8 mouse cellular contexts compared by ENCODE assay signal in genomic region chr1:171043594-171044153, GRCm38 (mm10). TPM values are rescaled to one million over a fixed set of nuclear protein-coding genes. Genes with fewer than 3 reads are reported as not detected.
DNase-seq lines count a peak whose midpoint lies in the region; ATAC-seq lines count a peak whose summit lies in the region.

No protein-coding gene starts in this region.

- no peak overlapping the region for H3K27ac ChIP-seq in heart, embryonic 11.5 days (ENCODE audit: low read depth, low read length)
- H3K27ac ChIP-seq in forebrain, embryonic 14.5 days (ENCODE audit: low read depth, low read length), result peak overlapping the region; percentile 49; the same call in 1 of the 2 replicates
- peak overlapping the region; percentile 92; the same call in 1 of the 2 replicates for H3K27ac ChIP-seq in liver, embryonic 15.5 days (replicated peaks)

- H3K36me3 ChIP-seq in heart, embryonic 11.5 days (ENCODE audit: control insufficient read depth, insufficient read depth, low read length), result no peaks in the 10 kb centered on the region
- H3K36me3 ChIP-seq in forebrain, embryonic 14.5 days (ENCODE audit: control insufficient read depth, insufficient read depth, low read length), result no peaks in the 10 kb centered on the region
- H3K36me3 ChIP-seq in liver, embryonic 15.5 days (replicated peaks), result no peaks in the 10 kb centered on the region

- H3K4me3 ChIP-seq in heart, embryonic 11.5 days (ENCODE audit: low read depth, low read length), result peak overlapping the region; percentile 70
- H3K4me3 ChIP-seq in forebrain, embryonic 14.5 days (ENCODE audit: low read depth, low read length), result peak overlapping the region; percentile 64
- H3K4me3 ChIP-seq in liver, embryonic 15.5 days (replicated peaks), result peak overlapping the region; percentile 72

- no peak for ATAC-seq in heart, embryonic 11.5 days (replicated peaks; ENCODE audit: insufficient number of reproducible peaks, low FRiP score, low TSS enrichment)
- ATAC-seq in forebrain, embryonic 14.5 days, result no peak
- no peak for ATAC-seq in liver, embryonic 15.5 days (ENCODE audit: insufficient read depth)

- peaks cover 3% of the 10 kb centered on the region; the same call in 1 of the 2 replicates for H3K4me1 ChIP-seq in heart, embryonic 11.5 days (ENCODE audit: control insufficient read depth, insufficient read depth, low read length)
- H3K4me1 ChIP-seq in forebrain, embryonic 14.5 days (ENCODE audit: control insufficient read depth, insufficient read depth, low read length), result no peaks in the 10 kb centered on the region
- H3K4me1 ChIP-seq in liver, embryonic 15.5 days (replicated peaks), result peaks cover 18% of the 10 kb centered on the region

- H3K9ac ChIP-seq in heart, embryonic 11.5 days (ENCODE audit: low read depth, low read length), result no peak overlapping the region
- H3K9ac ChIP-seq in forebrain, embryonic 14.5 days (ENCODE audit: low read length), result peak overlapping the region; percentile 54
- peak overlapping the region; percentile 60; the same call in 1 of the 2 replicates for H3K9ac ChIP-seq in liver, embryonic 15.5 days

- no peaks in the 10 kb centered on the region for H3K27me3 ChIP-seq in heart, embryonic 11.5 days (ENCODE audit: control insufficient read depth, insufficient read depth, low read length)
- no peaks in the 10 kb centered on the region for H3K27me3 ChIP-seq in forebrain, embryonic 14.5 days (replicated peaks; ENCODE audit: control insufficient read depth, insufficient read depth, low read length)
- H3K27me3 ChIP-seq in liver, embryonic 15.5 days, result peaks cover 6% of the 10 kb centered on the region; the same call in 1 of the 2 replicates

- H3K9me3 ChIP-seq in heart, embryonic 11.5 days (replicated peaks; ENCODE audit: control insufficient read depth, low read length), result no peaks in the 10 kb centered on the region
- H3K9me3 ChIP-seq in forebrain, embryonic 14.5 days (replicated peaks; ENCODE audit: control insufficient read depth, low read length), result no peaks in the 10 kb centered on the region
- no peaks in the 10 kb centered on the region for H3K9me3 ChIP-seq in liver, embryonic 15.5 days (replicated peaks)

- no peak for DNase-seq in heart, adult 8-10 months (ENCODE audit: low spot score)
- DNase-seq in B cell, adult 2 months, result peak; percentile 35 to 46
- DNase-seq in forebrain, embryonic 14.5 days (ENCODE audit: low spot score), result no peak
- DNase-seq in thymus, postnatal 14 days, result no peak
- no peak for DNase-seq in cerebellum, adult 9-10 months
- no peak for DNase-seq in urinary bladder, postnatal 36 days (ENCODE audit: low spot score in 2 of 2)

- peak overlapping the region; percentile 67; the same call in 1 of the 2 replicates for H3K4me2 ChIP-seq in heart, embryonic 11.5 days
- H3K4me2 ChIP-seq in forebrain, embryonic 14.5 days (ENCODE audit: low read length), result peak overlapping the region; percentile 53
- H3K4me2 ChIP-seq in liver, embryonic 15.5 days, result peak overlapping the region; percentile 82

- WGBS in heart, embryonic 11.5 days (ENCODE audit: insufficient replicate concordance), result 67% methylated on average over 3 of the region's 3 CpGs
- 68% methylated on average over 3 of the region's 3 CpGs for WGBS in forebrain, embryonic 14.5 days
- 60% methylated on average over 3 of the region's 3 CpGs for WGBS in liver, embryonic 15.5 days (ENCODE audit: insufficient replicate concordance)

RNA-seq across cellular contexts. Expression of gene Fcgr3, which starts 21.1 kb away (rescaled TPM):
- 3.8 and 4.4 TPM in 2 replicates for polyA plus RNA-seq in heart, embryonic 11.5 days (2014; fragmentation: Nextera tagmentation; extraction: Ambion mirVana)
- 10 to 100 TPM in 2 of 4 experiments, 1 to 10 TPM in 2; 7.8 to 13.7 (median 9.7) TPM for total RNA-seq in heart, adult 8-10 months (2022)
- polyA plus RNA-seq in forebrain, embryonic 14.5 days (2014; fragmentation: Nextera tagmentation; extraction: Ambion mirVana), result 8.3 and 11.5 TPM in 2 replicates
- 27.2 and 28.0 TPM in 2 replicates for polyA plus RNA-seq in liver, embryonic 15.5 days (2015; fragmentation: Nextera tagmentation; extraction: Ambion mirVana)

RNA-seq across cellular contexts. Expression of gene Fcgr4, which starts 25.0 kb away (rescaled TPM):
- polyA plus RNA-seq in heart, embryonic 11.5 days (2014; fragmentation: Nextera tagmentation; extraction: Ambion mirVana), result 0.23 TPM in 1 of 2 replicates, not detected in the other
- 1 to 10 TPM in 1 of 4 experiments, under 1 TPM in 2, not detected in 1; 0.22 to 1.4 (median 0.50) TPM for total RNA-seq in heart, adult 8-10 months (2022)
- 0.41 and 0.50 TPM in 2 replicates for polyA plus RNA-seq in forebrain, embryonic 14.5 days (2014; fragmentation: Nextera tagmentation; extraction: Ambion mirVana)
- 3.9 and 4.2 TPM in 2 replicates for polyA plus RNA-seq in liver, embryonic 15.5 days (2015; fragmentation: Nextera tagmentation; extraction: Ambion mirVana)

Comparison
In these comparisons a context has a peak if more than half of its experiments do, and no peak if none do; other contexts are left out.
1. DNase-seq: peak in B cell, adult 2 months (2 of 2); none in heart, adult 8-10 months (single experiment), forebrain, embryonic 14.5 days (single experiment), thymus, postnatal 14 days (single experiment), cerebellum, adult 9-10 months (single experiment) and urinary bladder, postnatal 36 days (0 of 2).
2. Peak in every context shown above with its lines, with median percentiles within 50 percentile points of each other: H3K4me2 ChIP-seq and H3K4me3 ChIP-seq.